Mouse (Mus musculus) lung, embryonic 14.5 days (tissue): ENCODE measurements around the gene Nfatc2. TPM values are rescaled to one million over a fixed set of nuclear protein-coding genes. Genes with fewer than 3 reads are reported as not detected.
A peak's percentile ranks its signal among the peaks of the same experiment; 100 is the strongest.

Source experiments
- ATAC-seq: fragments of 200-750 bp; cut with Nextera tagmentation; 2 replicates; pipeline ENCODE4 v1.8.0; 2017; ENCODE audit warnings: mild to moderate bottlenecking, moderate TSS enrichment, moderate library complexity; ENCODE audit not compliant: insufficient read depth
- DNase-seq: peaks from one replicate; pipeline ENCODE4 v3.0.0-alpha.2; 2015
- H3K27ac ChIP-seq: fragments of 300-500 bp; sonication (generic); 2 replicates; pipeline ENCODE4 v1.5.1; 2014; ENCODE audit warnings: low read depth, mild to moderate bottlenecking, moderate library complexity
- H3K27me3 ChIP-seq: fragments of 300-500 bp; sonication (generic); 2 replicates; pipeline ENCODE4 v1.6.1; 2014; ENCODE audit warnings: low read length, control low read depth; ENCODE audit not compliant: insufficient read depth
- H3K36me3 ChIP-seq: fragments of 300-500 bp; sonication (generic); 2 replicates; pipeline ENCODE4 v1.6.1; 2014; ENCODE audit warnings: control low read depth; ENCODE audit not compliant: insufficient read depth
- H3K4me1 ChIP-seq: fragments of 300-500 bp; sonication (generic); 2 replicates; pipeline ENCODE4 v1.6.1; 2014; ENCODE audit warnings: antibody characterized with exemption, control low read depth; ENCODE audit not compliant: insufficient read depth
- H3K4me2 ChIP-seq: fragments of 300-500 bp; sonication (generic); 2 replicates; pipeline ENCODE4 v1.6.1; 2014; ENCODE audit warnings: mild to moderate bottlenecking
- H3K4me3 ChIP-seq: fragments of 300-500 bp; sonication (generic); 2 replicates; pipeline ENCODE4 v1.5.1; 2014; ENCODE audit warnings: low read depth, low read length
- H3K9ac ChIP-seq: fragments of 300-500 bp; sonication (generic); 2 replicates; pipeline ENCODE4 v1.6.1; 2014
- H3K9me3 ChIP-seq: fragments of 300-500 bp; sonication (generic); 2 replicates; pipeline ENCODE4 v1.6.1; 2016; ENCODE audit warnings: low read depth, low read length, control low read depth
- CTCF ChIP-seq: IDR thresholded peaks from 2 replicates; pipeline ENCODE4 v1.5.1; 2016; ENCODE audit warnings: antibody characterized with exemption, low read depth
- WGBS: fragments of 180-500 bp; shearing (Covaris S2); extraction: QIAGEN DNeasy Blood & Tissue Kit; methylation state at CpG from one replicate; pipeline ENCODE4 v1.1.7; 2014; 5-methylcytosine and 5-hydroxymethylcytosine counted together
- polyA plus RNA-seq: library from polyadenylated mRNA; unstranded; fragments of >200 nt; fragmentation: Nextera tagmentation; extraction: Ambion mirVana; gene quantifications from 2 replicates; pipeline ENCODE4 v1.2.1, GENCODE M21; 2014

Nfatc2 gene
- polyA plus RNA-seq, 1 experiment from 2014 or later: 2.3 TPM

- Histone ChIP-seq H3K9me3 (no peaks in the 10 kb centered on the region), H3K4me3 (no peak overlapping the region), H3K36me3 (no peaks in the 10 kb centered on the region), H3K4me2 (no peak overlapping the region), H3K9ac (no peak overlapping the region), H3K27ac (no peak overlapping the region), H3K4me1 (no peaks in the 10 kb centered on the region), H3K27me3 (no peaks in the 10 kb centered on the region)
- no peak for TF ChIP-seq CTCF
- WGBS: 88% methylated on average over 13 of the region's 13 CpGs
- ATAC-seq (no peak), DNase-seq (no peak)
Observed at GRCm38 (mm10) chr2:168489953-168490352, 111.5 kb downstream of the Nfatc2 start.

GRCm38 (mm10) chr2:168488158-168488925 lies 113.1 kb downstream of the Nfatc2 start:
- no peak for TF ChIP-seq CTCF
- Histone ChIP-seq H3K27me3 (no peaks in the 10 kb centered on the region), H3K4me2 (no peak overlapping the region), H3K9me3 (no peaks in the 10 kb centered on the region), H3K4me3 (no peak overlapping the region), H3K36me3 (no peaks in the 10 kb centered on the region), H3K9ac (no peak overlapping the region), H3K27ac (no peak overlapping the region), H3K4me1 (no peaks in the 10 kb centered on the region)
- WGBS: 74% methylated on average over 11 of the region's 11 CpGs
- ATAC-seq (no peak), DNase-seq (no peak)

GRCm38 (mm10) chr2:168481121-168481520 lies 120.3 kb downstream of the Nfatc2 start:
- Histone ChIP-seq H3K4me1 (no peaks in the 10 kb centered on the region), H3K4me3 (no peak overlapping the region), H3K36me3 (no peaks in the 10 kb centered on the region), H3K9me3 (no peaks in the 10 kb centered on the region), H3K27ac (no peak overlapping the region), H3K4me2 (no peak overlapping the region), H3K27me3 (peaks cover 3% of the 10 kb centered on the region; the same call in 1 of the 2 replicates), H3K9ac (no peak overlapping the region)
- no peak for TF ChIP-seq CTCF
- no peak for DNase-seq
- ATAC-seq: no peak
- 75% methylated on average over 14 of the region's 14 CpGs for WGBS

DNA sequence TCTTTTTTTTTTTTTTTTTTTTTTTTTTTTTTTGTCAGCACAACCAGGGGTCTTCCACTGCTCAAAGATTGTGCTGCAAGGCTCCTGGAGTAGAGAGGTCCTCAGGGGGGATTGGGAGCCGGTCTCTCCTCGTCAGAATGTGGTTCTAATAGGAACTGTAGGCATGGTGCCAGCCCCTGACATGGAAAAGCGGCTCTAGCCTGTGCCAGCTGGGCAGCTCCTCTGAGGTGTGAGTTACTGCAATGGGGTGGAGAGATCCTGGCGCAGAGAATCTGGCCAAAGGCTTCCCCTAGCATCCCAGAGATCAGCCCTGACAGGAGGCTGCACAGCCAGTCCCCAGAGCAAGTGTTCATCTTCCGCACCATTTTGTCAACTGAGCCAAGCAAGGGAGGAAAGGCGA lies 120.8 kb downstream of the Nfatc2 start:
- DNase-seq: no peak
- no peaks in the 10 kb centered on the region for H3K9me3 ChIP-seq
- no peak overlapping the region for H3K9ac ChIP-seq
- no peak overlapping the region for H3K4me2 ChIP-seq
- TF ChIP-seq CTCF: no peak
- H3K27me3 ChIP-seq: peaks cover 6% of the 10 kb centered on the region; the same call in 1 of the 2 replicates
- no peak overlapping the region for H3K4me3 ChIP-seq
- H3K27ac ChIP-seq: no peak overlapping the region
- 61% methylated on average over 6 of the region's 6 CpGs for WGBS
- ATAC-seq: no peak
- H3K36me3 ChIP-seq: no peaks in the 10 kb centered on the region
- H3K4me1 ChIP-seq: no peaks in the 10 kb centered on the region

DNA sequence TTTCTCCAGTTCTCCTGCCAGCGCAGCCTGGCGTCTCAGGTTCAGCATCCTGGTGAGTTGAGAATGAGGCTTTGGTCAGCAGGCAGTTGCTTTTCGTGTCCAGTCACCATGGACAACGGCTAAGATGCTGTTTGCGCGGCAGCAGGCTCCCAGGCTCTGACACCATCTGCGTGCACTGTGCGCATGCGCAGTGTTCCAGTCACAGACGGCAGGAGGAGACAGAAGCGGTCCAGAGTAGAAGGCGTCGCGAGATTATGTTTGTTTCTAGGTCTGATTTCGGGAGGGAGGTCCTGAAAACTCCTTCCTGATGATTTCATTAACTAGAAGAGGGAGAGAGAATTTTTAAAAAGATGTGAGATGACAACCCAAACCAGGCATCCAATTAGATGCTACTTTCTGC lies 121.5 kb downstream of the Nfatc2 start:
- 81% methylated on average over 15 of the region's 15 CpGs for WGBS
- H3K9ac ChIP-seq: no peak overlapping the region
- peaks cover 10% of the 10 kb centered on the region; the same call in 1 of the 2 replicates for H3K27me3 ChIP-seq
- peak; percentile 34 for DNase-seq
- no peak for TF ChIP-seq CTCF
- H3K9me3 ChIP-seq: no peaks in the 10 kb centered on the region
- no peak overlapping the region for H3K4me3 ChIP-seq
- no peaks in the 10 kb centered on the region for H3K36me3 ChIP-seq
- H3K4me1 ChIP-seq: no peaks in the 10 kb centered on the region
- ATAC-seq: no peak
- no peak overlapping the region for H3K4me2 ChIP-seq
- H3K27ac ChIP-seq: no peak overlapping the region

- WGBS: 33% methylated on average over 7 of the region's 7 CpGs
- peak; percentile 76 for DNase-seq
- Histone ChIP-seq H3K9me3 (no peaks in the 10 kb centered on the region), H3K36me3 (no peaks in the 10 kb centered on the region), H3K27me3 (peaks cover 10% of the 10 kb centered on the region; the same call in 1 of the 2 replicates), H3K27ac (no peak overlapping the region), H3K4me1 (no peaks in the 10 kb centered on the region), H3K9ac (no peak overlapping the region), H3K4me2 (no peak overlapping the region), H3K4me3 (no peak overlapping the region)
- ATAC-seq: peak; percentile 65; the same call in 1 of the 2 replicates
- no peak for TF ChIP-seq CTCF
Observed at GRCm38 (mm10) chr2:168478431-168478830, 123.0 kb downstream of the Nfatc2 start.

GRCm38 (mm10) chr2:168473496-168473895 lies 128.0 kb downstream of the Nfatc2 start:
- Histone ChIP-seq H3K27ac (no peak overlapping the region), H3K4me2 (no peak overlapping the region; the same call in 1 of the 2 replicates), H3K4me1 (no peaks in the 10 kb centered on the region), H3K4me3 (no peak overlapping the region), H3K27me3 (peaks cover 15% of the 10 kb centered on the region; the same call in 1 of the 2 replicates), H3K9me3 (no peaks in the 10 kb centered on the region), H3K36me3 (no peaks in the 10 kb centered on the region), H3K9ac (no peak overlapping the region)
- 65% methylated on average over 9 of the region's 9 CpGs for WGBS
- DNase-seq (no peak), ATAC-seq (no peak)
- TF ChIP-seq CTCF: no peak
